Mouse (Mus musculus): ENCODE data around the gene Tmem150c. TPM values are rescaled to one million over a fixed set of nuclear protein-coding genes. Genes with fewer than 3 reads are reported as not detected.

Gene Tmem150c
- 33.0 and 35.4 TPM in 2 replicates for polyA plus RNA-seq (2015; fragmentation: Nextera tagmentation; extraction: Ambion mirVana)

GRCm38 (mm10) chr5:100159638-100159973 lies at the start of gene Tmem150c:
Tmem150c (minus strand) TSS chr5:100159808.

DNA sequence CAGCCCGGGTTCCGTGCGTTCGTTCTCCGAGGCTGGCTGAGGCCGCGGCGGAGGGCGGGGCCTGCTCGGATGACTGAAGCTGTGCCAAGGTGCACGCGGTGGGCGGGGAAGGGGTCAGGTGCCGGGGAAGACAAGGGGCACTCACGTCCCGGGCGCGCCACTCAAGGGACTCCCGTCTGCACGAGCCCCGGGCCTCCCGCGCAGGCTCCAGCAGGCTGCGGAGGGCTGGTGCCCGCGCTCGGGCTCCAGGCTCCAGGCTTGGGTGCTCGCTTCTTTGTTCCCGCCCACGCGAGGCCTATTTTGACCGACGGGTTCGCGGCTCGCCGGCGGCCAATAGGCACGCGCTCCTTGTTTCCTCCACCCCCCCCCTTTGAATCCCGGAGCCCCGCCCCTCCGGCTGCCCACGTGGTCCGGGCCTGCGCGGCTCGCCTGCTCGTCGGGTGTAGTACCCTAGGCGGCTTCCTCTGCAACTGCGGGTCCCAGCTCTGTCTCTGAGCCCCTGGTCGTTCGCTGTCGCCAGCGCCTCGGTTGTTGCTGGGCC lies 119.9 kb downstream of the Tmem150c start, which contains the start of the genes Hnrnpdl and Enoph1:
TSS of gene Hnrnpdl (minus strand) at position 63 of the 541 bp plus-strand sequence.
TSS of gene Enoph1 (plus strand) at position 384 of the 541 bp plus-strand sequence.

Other genes with a start within 250 kb of the Tmem150c start
- 93.3 and 96.3 TPM in 2 replicates for gene Hnrnpd, start 180.9 kb downstream of the Tmem150c start, polyA plus RNA-seq (2015; fragmentation: Nextera tagmentation; extraction: Ambion mirVana)
- gene 4930524J08Rik, start 180.7 kb downstream of the Tmem150c start, polyA plus RNA-seq (2015; fragmentation: Nextera tagmentation; extraction: Ambion mirVana) = 4.0 and 4.6 TPM in 2 replicates
- gene Hnrnpdl, start 120.1 kb downstream of the Tmem150c start, polyA plus RNA-seq (2015; fragmentation: Nextera tagmentation; extraction: Ambion mirVana) = 133 and 140 TPM in 2 replicates
- 50.9 and 54.5 TPM in 2 replicates for gene Enoph1, start 119.8 kb downstream of the Tmem150c start, polyA plus RNA-seq (2015; fragmentation: Nextera tagmentation; extraction: Ambion mirVana)

Data from neural tube, postnatal 0 days (tissue).